Mouse (Mus musculus): ENCODE measurements around the gene Slc26a10.
A peak's percentile ranks its signal among the peaks of the same experiment; 100 is the strongest.

The Slc26a10 gene

DNA sequence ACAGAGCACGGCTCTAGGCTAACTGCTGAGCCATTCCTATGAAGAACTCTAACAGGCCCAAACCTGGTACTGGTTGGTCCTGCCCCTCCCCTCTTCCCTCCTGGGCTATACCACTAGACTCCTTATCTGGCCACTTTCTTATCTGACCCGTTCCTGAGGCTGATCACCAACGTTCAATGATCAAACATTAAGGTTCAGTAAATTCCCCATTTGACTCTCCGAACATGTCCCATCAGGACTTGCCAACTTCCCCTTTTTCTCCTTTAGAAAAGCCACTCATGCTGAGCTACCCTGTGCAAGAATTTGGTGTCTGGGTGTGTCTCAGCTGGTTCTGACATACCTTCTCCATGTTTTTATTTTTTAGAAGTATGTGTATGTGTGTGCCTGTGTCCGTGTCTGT lies 53.9 kb downstream of the Slc26a10 start:
- no peak for DNase-seq

DNA sequence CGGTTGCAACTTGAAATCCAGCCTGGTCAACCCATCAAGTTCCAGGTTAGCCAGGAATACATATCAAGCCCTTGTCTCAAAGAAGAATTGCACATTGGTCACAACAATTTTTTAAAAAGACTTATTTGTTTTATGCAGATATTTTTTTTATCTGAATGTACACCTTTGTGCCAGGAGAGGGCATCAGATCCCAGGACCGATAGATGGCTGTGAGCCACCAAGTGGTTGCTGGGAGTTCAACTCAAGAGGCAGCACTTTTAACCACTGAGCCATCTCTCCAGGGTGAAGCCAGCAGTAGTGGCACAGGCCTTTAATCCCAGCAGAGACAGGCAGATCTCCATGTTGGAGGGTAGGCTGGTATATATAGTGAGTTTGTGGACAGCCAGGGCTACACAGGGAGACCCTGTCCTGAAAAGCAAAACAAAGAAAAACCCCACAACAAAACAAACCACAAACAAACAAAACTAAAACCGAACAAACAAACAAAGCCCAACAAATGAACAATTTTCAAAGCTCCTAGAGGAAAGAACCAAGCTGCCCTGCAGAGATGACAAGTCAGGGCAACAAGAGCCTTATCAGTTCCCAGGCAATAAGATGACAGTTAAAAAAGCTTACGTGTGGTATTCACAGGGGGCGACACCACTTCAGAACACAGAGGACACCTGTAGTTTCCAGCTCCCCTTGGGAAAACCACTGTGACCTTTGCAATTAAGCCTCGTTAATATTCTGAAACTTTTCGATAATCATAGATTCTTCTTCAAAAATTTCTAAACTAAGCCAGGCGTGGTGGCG lies 55.0 kb downstream of the Slc26a10 start:
- peak; percentile 39 for DNase-seq

DNA sequence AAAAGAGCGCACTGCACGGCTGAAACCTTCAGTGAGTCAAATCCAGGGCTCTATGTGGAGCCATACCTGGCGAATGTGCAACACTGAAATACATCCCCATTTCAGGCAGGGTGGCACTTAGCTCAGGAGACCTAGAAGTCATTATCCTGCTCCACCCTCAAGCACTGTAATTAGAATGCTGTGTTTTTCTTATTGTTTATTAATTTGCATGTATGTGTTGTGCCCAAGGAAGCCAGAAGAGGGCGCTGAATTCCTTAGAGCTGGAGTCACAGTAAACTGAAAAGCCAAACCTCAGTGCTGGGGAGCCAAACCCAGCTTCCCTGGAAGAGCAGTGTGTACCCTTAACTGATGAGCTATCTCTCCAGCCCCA lies 57.0 kb downstream of the Slc26a10 start:
- DNase-seq = peak; percentile 85

DNA sequence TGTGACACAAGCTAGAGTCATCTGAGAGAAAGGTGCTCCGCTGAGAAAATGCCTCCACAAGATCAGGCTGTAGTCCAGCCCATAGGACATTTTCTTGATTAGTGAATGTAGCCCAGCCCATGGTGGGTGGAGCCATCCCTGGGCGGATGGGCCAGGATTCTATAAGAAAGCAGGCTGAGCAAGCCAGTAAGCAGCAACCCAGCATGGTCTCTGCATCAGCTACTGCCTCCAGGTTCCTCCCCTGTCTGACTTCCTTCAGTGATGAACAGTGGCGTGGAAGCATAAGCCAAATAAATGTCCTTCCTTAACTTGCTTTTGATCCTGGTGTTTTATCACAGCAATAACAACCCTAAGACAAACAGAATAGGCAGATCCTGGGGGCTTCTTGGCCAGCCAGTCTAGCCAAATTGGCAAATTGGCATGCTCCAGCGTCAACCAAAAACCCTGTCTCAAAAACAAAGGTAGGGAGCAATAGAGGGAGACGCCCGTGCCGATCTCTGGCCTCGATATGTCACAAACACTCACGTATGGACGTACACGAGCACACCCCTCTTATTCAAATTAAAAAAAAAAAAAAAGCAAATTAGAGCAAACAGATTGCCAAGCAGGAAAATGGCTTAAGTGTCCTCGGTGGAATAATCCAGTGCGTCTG lies 57.5 kb downstream of the Slc26a10 start:
- DNase-seq = peak; percentile 79

DNA sequence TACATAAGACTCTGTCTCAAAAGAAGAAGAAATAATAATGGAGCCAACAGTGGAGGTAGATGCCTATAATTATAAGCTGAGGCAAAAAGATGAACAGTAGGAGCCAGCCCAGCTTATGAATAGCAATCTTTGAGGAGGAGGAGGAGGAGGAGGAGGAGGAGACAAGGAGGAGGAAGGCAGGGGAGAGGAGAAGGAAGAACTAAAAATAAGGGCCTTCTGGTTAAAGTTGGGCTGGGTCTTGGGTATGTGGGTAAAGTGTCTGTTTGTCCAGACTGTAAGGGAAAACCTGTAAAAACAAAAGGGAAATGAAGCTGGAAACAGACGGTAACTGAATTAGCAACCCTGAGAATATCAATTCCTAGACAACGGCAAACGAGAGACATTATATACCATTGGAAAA lies 58.4 kb downstream of the Slc26a10 start:
- DNase-seq = no peak

All from cerebellum, adult 9-11 months (tissue).